Mouse (Mus musculus) lung, postnatal 0 days (tissue): ENCODE measurements around the gene Bmp8a. TPM values are rescaled to one million over a fixed set of nuclear protein-coding genes. Genes with fewer than 3 reads are reported as not detected.

Experiments
- ATAC-seq: fragments of 200-750 bp; cut with Nextera tagmentation; 2 replicates; pipeline ENCODE4 v1.8.0; 2017; ENCODE audit warnings: moderate library complexity
- DNase-seq: peaks from one replicate; pipeline ENCODE4 v3.0.0-alpha.2; 2016; ENCODE audit warnings: low spot score
- H3K27ac ChIP-seq: fragments of 300-500 bp; sonication (generic); 2 replicates; pipeline ENCODE4 v1.5.1; 2014; ENCODE audit warnings: antibody characterized with exemption, mild to moderate bottlenecking, low read length, mixed read lengths
- H3K27me3 ChIP-seq: fragments of 300-500 bp; sonication (generic); replicated peaks from 2 replicates; pipeline ENCODE4 v1.6.1; 2014; ENCODE audit warnings: low read length, mixed read lengths; ENCODE audit not compliant: insufficient read depth
- H3K36me3 ChIP-seq: fragments of 300-500 bp; sonication (generic); 2 replicates; pipeline ENCODE4 v1.6.1; 2014; ENCODE audit warnings: low read length, mixed read lengths; ENCODE audit not compliant: insufficient read depth
- H3K4me1 ChIP-seq: fragments of 300-500 bp; sonication (generic); 2 replicates; pipeline ENCODE4 v1.6.1; 2014; ENCODE audit warnings: antibody characterized with exemption, low read depth, low read length, mixed read lengths; ENCODE audit not compliant: insufficient read depth
- H3K4me2 ChIP-seq: fragments of 300-500 bp; sonication (generic); replicated peaks from 2 replicates; pipeline ENCODE4 v1.6.1; 2014; ENCODE audit warnings: low read depth, mild to moderate bottlenecking, low read length, moderate library complexity, mixed read lengths
- H3K4me3 ChIP-seq: fragments of 300-500 bp; sonication (generic); 2 replicates; pipeline ENCODE4 v1.5.1; 2014; ENCODE audit warnings: low read depth, low read length
- H3K9ac ChIP-seq: fragments of 300-500 bp; sonication (generic); replicated peaks from 2 replicates; pipeline ENCODE4 v1.6.1; 2014; ENCODE audit warnings: low read depth, mild to moderate bottlenecking
- H3K9me3 ChIP-seq: fragments of 300-500 bp; sonication (generic); 2 replicates; pipeline ENCODE4 v1.6.1; 2016; ENCODE audit warnings: low read length, mixed read lengths
- CTCF ChIP-seq: IDR thresholded peaks from 2 replicates; pipeline ENCODE4 v1.5.1; 2016; ENCODE audit warnings: antibody characterized with exemption, mild to moderate bottlenecking
- EP300 ChIP-seq: IDR thresholded peaks from 2 replicates; pipeline ENCODE4 v1.6.1; 2016; ENCODE audit warnings: antibody characterized with exemption, mild to moderate bottlenecking, control low read depth
- WGBS: fragments of 180-500 bp; shearing (Covaris S2); extraction: QIAGEN DNeasy Blood & Tissue Kit; methylation state at CpG from one replicate; pipeline ENCODE4 v1.1.7; 2014; 5-methylcytosine and 5-hydroxymethylcytosine counted together
- polyA plus RNA-seq: library from polyadenylated mRNA; unstranded; fragments of >200 nt; fragmentation: Nextera tagmentation; extraction: Ambion mirVana; gene quantifications from 2 replicates; pipeline ENCODE4 v1.2.1, GENCODE M21; 2015

The Bmp8a gene
- 0.44 and 0.61 TPM in 2 replicates for polyA plus RNA-seq

GRCm38 (mm10) chr4:123342642-123343470 is at the start of gene Bmp8a:
Bmp8a (minus strand) TSS chr4:123343252.
- Histone ChIP-seq H3K4me2 (peak within 1 kb of the TSS; percentile 87), H3K4me3 (peak within 1 kb of the TSS; percentile 43), H3K27ac (0 out of 2 replicates have a peak within 1 kb of the TSS, but pooled peaks have one; percentile 20), H3K27me3 (peaks cover 9% of the 10 kb centered on the region), H3K9me3 (no peaks in the 10 kb centered on the region), H3K4me1 (peaks cover 5% of the 10 kb centered on the region; the same call in 1 of the 2 replicates), H3K9ac (no peak within 1 kb of the TSS), H3K36me3 (no peaks in the 10 kb centered on the region)
- peak; percentile 85 for ATAC-seq
- DNase-seq = peak; percentile 84
- TF ChIP-seq CTCF (no peak), EP300 (no peak)
- under 1% methylated on average over 61 of the region's 65 CpGs for WGBS

GRCm38 (mm10) chr4:123392187-123392586 is 49.1 kb upstream of the Bmp8a start:
- TF ChIP-seq EP300 (no peak), CTCF (peak; percentile 71)
- H3K9me3 ChIP-seq = no peaks in the 10 kb centered on the region
- H3K4me3 ChIP-seq = no peak overlapping the region
- H3K27me3 ChIP-seq = no peaks in the 10 kb centered on the region
- H3K36me3 ChIP-seq = peaks cover 85% of the 10 kb centered on the region
- ATAC-seq (0 out of 2 replicates have a peak, but pooled peaks have one; percentile 37), DNase-seq (no peak)
- 96% methylated on average over 1 of the region's 1 CpGs for WGBS
- no peak overlapping the region for H3K9ac ChIP-seq
- no peak overlapping the region for H3K4me2 ChIP-seq
- H3K27ac ChIP-seq = no peak overlapping the region
- no peaks in the 10 kb centered on the region for H3K4me1 ChIP-seq

GRCm38 (mm10) chr4:123385028-123385427 is 42.0 kb upstream of the Bmp8a start:
- DNase-seq (no peak), ATAC-seq (no peak)
- 69% methylated on average over 1 of the region's 1 CpGs for WGBS
- H3K4me2 ChIP-seq = no peak overlapping the region
- no peak overlapping the region for H3K9ac ChIP-seq
- H3K4me1 ChIP-seq = no peaks in the 10 kb centered on the region
- H3K36me3 ChIP-seq = peaks cover 72% of the 10 kb centered on the region
- H3K4me3 ChIP-seq = no peak overlapping the region
- TF ChIP-seq EP300 (no peak), CTCF (no peak)
- H3K27me3 ChIP-seq = no peaks in the 10 kb centered on the region
- H3K27ac ChIP-seq = no peak overlapping the region
- H3K9me3 ChIP-seq = no peaks in the 10 kb centered on the region

- TF ChIP-seq CTCF (no peak), EP300 (no peak)
- Histone ChIP-seq H3K4me2 (no peak overlapping the region), H3K27me3 (no peaks in the 10 kb centered on the region), H3K36me3 (peaks cover 62% of the 10 kb centered on the region), H3K4me1 (no peaks in the 10 kb centered on the region), H3K9ac (no peak overlapping the region), H3K4me3 (no peak overlapping the region), H3K27ac (no peak overlapping the region), H3K9me3 (no peaks in the 10 kb centered on the region)
- DNase-seq (no peak), ATAC-seq (no peak)
- 92% methylated on average over 7 of the region's 7 CpGs for WGBS
Measured at GRCm38 (mm10) chr4:123383173-123383572, 40.1 kb upstream of the Bmp8a start.

GRCm38 (mm10) chr4:123382051-123382450 is 39.0 kb upstream of the Bmp8a start:
- Histone ChIP-seq H3K4me1 (no peaks in the 10 kb centered on the region), H3K9me3 (no peaks in the 10 kb centered on the region), H3K4me2 (no peak overlapping the region), H3K27ac (no peak overlapping the region), H3K9ac (no peak overlapping the region), H3K36me3 (peaks cover 61% of the 10 kb centered on the region), H3K4me3 (no peak overlapping the region), H3K27me3 (no peaks in the 10 kb centered on the region)
- 73% methylated on average over 4 of the region's 4 CpGs for WGBS
- DNase-seq (no peak), ATAC-seq (no peak)
- no peak for TF ChIP-seq EP300

- TF ChIP-seq EP300 (no peak), CTCF (no peak)
- ATAC-seq (no peak), DNase-seq (no peak)
- no peak overlapping the region for H3K9ac ChIP-seq
- no peaks in the 10 kb centered on the region for H3K4me1 ChIP-seq
- H3K4me2 ChIP-seq = no peak overlapping the region
- H3K4me3 ChIP-seq = no peak overlapping the region
- H3K27ac ChIP-seq = no peak overlapping the region
- no peaks in the 10 kb centered on the region for H3K27me3 ChIP-seq
- no peaks in the 10 kb centered on the region for H3K9me3 ChIP-seq
- H3K36me3 ChIP-seq = peaks cover 62% of the 10 kb centered on the region
- 88% methylated on average over 11 of the region's 11 CpGs for WGBS
Measured at GRCm38 (mm10) chr4:123381598-123381997, 38.5 kb upstream of the Bmp8a start.
